Mouse (Mus musculus) G1E (cell line): Measurements from ENCODE around the gene Kdelc1.

ENCODE experiments used
- CTCF ChIP-seq: IDR thresholded peaks from 2 replicates; pipeline ENCODE4 v1.5.1; 2012; ENCODE audit warnings: low read depth, low read length, inconsistent platforms, mixed read lengths
- GATA2 ChIP-seq: IDR thresholded peaks from 2 replicates; pipeline ENCODE4 v1.6.1; 2012; ENCODE audit warnings: low read depth, low read length, inconsistent platforms, borderline replicate concordance
- TAL1 ChIP-seq: conservative IDR thresholded peaks from 2 replicates; pipeline ENCODE4 v1.6.1; 2012; ENCODE audit warnings: low read depth, low read length, inconsistent platforms, mixed read lengths

GRCm38 (mm10) chr1:44148706-44149105 is 30.1 kb upstream of the Kdelc1 start:
- TF ChIP-seq TAL1 (no peak), CTCF (no peak), GATA2 (no peak)
